ENCODE assay signal across 23 mouse cellular contexts in the genomic region with DNA sequence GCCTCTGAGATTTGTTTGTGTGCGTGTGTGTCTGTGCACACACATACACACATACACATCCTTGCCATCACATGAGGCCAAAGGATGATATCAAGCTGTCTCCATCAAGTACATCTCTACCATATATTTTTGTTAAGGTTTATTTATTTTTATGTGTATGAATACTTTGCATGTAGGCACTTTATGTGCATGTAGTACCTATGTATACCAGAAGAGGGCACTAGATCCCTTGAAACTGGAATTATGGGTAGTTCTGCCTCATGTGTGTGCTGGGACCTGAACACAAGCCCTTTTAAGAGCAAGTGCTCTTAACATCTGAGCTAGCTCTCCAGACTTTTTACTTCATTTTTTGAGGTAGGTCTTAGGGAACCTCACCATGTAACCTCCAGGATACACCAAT. TPM values are rescaled to one million over a fixed set of nuclear protein-coding genes. Genes with fewer than 3 reads are reported as not detected.
DNase-seq lines count a peak whose midpoint lies in the region; ATAC-seq and TF ChIP-seq lines count a peak whose summit lies in the region.
"Had no signal": no experiment of that assay in that cellular context is flagged by ENCODE, and none has a peak within 500 bp of the region (broad histone marks: within the 10 kb centered on the region; RNA-seq: fewer than 3 reads in every experiment).

No protein-coding gene starts in this region.

- H3K36me3 ChIP-seq in forebrain, postnatal 0 days (ENCODE audit: insufficient read depth) = no peaks in the 10 kb centered on the region
- H3K36me3 ChIP-seq in forebrain, embryonic 12.5 days (replicated peaks) = no peaks in the 10 kb centered on the region
- H3K36me3 ChIP-seq in liver, embryonic 14.5 days (replicated peaks; ENCODE audit: control insufficient read depth, insufficient read depth, low read depth) = no peaks in the 10 kb centered on the region
- H3K36me3 ChIP-seq in liver, embryonic 12.5 days = no peaks in the 10 kb centered on the region
- no peaks in the 10 kb centered on the region for H3K36me3 ChIP-seq in neural tube, embryonic 15.5 days
- H3K36me3 ChIP-seq: embryonic facial prominence, embryonic 15.5 days; hindbrain, embryonic 13.5 days; limb, embryonic 13.5 days; stomach, embryonic 15.5 days had no signal

- TF ChIP-seq EP300 in liver, embryonic 14.5 days (IDR thresholded peaks at IDR 0.05; ENCODE audit: low read depth) = no peak

- no peak overlapping the region for H3K4me3 ChIP-seq in forebrain, postnatal 0 days (ENCODE audit: low read depth, low read length)
- H3K4me3 ChIP-seq in forebrain, embryonic 12.5 days (replicated peaks) = no peak overlapping the region
- no peak overlapping the region for H3K4me3 ChIP-seq in liver, embryonic 14.5 days (ENCODE audit: insufficient read depth in 1 of 2, low read depth in 2 of 2, low read length in 2 of 2)
- H3K4me3 ChIP-seq in liver, embryonic 12.5 days = no peak overlapping the region
- no peak overlapping the region for H3K4me3 ChIP-seq in neural tube, embryonic 15.5 days (replicated peaks)
- H3K4me3 ChIP-seq: embryonic facial prominence, embryonic 15.5 days; hindbrain, embryonic 13.5 days; limb, embryonic 13.5 days; megakaryocyte, embryonic 14.5 days; stomach, embryonic 15.5 days had no signal

- H3K27me3 ChIP-seq in forebrain, postnatal 0 days (ENCODE audit: insufficient read depth, low read length) = no peaks in the 10 kb centered on the region
- H3K27me3 ChIP-seq in forebrain, embryonic 12.5 days = no peaks in the 10 kb centered on the region
- no peaks in the 10 kb centered on the region for H3K27me3 ChIP-seq in liver, embryonic 14.5 days (ENCODE audit: control insufficient read depth, insufficient read depth, low read length)
- no peaks in the 10 kb centered on the region for H3K27me3 ChIP-seq in liver, embryonic 12.5 days (replicated peaks)
- H3K27me3 ChIP-seq in neural tube, embryonic 15.5 days (replicated peaks) = no peaks in the 10 kb centered on the region
- H3K27me3 ChIP-seq: embryonic facial prominence, embryonic 15.5 days; hindbrain, embryonic 13.5 days; limb, embryonic 13.5 days; stomach, embryonic 15.5 days had no signal

- peak; percentile 33 for TF ChIP-seq CTCF in forebrain, postnatal 0 days (IDR thresholded peaks at IDR 0.05; ENCODE audit: low read depth)
- peak; percentile 38; the same call in 1 of the 2 replicates for TF ChIP-seq CTCF in liver, embryonic 14.5 days (IDR thresholded peaks at IDR 0.05; ENCODE audit: low read depth)
- peak; percentile 23; the same call in 1 of the 2 replicates for TF ChIP-seq CTCF in brain, embryonic 14.5 days (IDR thresholded peaks at IDR 0.05; ENCODE audit: borderline replicate concordance, extremely low read depth, insufficient read depth, insufficient read length)

- no peaks in the 10 kb centered on the region for H3K9me3 ChIP-seq in forebrain, postnatal 0 days (ENCODE audit: low read length)
- 0 out of 2 replicates have a peak, but pooled peaks cover 4% of the 10 kb centered on the region for H3K9me3 ChIP-seq in forebrain, embryonic 12.5 days
- H3K9me3 ChIP-seq in liver, embryonic 14.5 days (ENCODE audit: control insufficient read depth, low read length) = no peaks in the 10 kb centered on the region
- H3K9me3 ChIP-seq in liver, embryonic 12.5 days (replicated peaks) = no peaks in the 10 kb centered on the region
- no peaks in the 10 kb centered on the region for H3K9me3 ChIP-seq in neural tube, embryonic 15.5 days (replicated peaks)
- H3K9me3 ChIP-seq: embryonic facial prominence, embryonic 15.5 days; stomach, embryonic 15.5 days had no signal

- no peak for ATAC-seq in forebrain, postnatal 0 days
- no peak for ATAC-seq in forebrain, embryonic 12.5 days (ENCODE audit: low FRiP score)
- no peak for ATAC-seq in liver, embryonic 14.5 days (ENCODE audit: insufficient read depth)
- no peak for ATAC-seq in liver, embryonic 12.5 days
- no peak for ATAC-seq in neural tube, embryonic 15.5 days (ENCODE audit: low FRiP score)

- H3K4me1 ChIP-seq in forebrain, postnatal 0 days (ENCODE audit: insufficient read depth) = no peaks in the 10 kb centered on the region
- peaks cover 3% of the 10 kb centered on the region; the same call in 1 of the 2 replicates for H3K4me1 ChIP-seq in forebrain, embryonic 12.5 days
- H3K4me1 ChIP-seq in liver, embryonic 14.5 days (replicated peaks; ENCODE audit: control insufficient read depth in 2 of 2, insufficient read depth in 2 of 2, low read length in 1 of 2) = no peaks in the 10 kb centered on the region
- no peaks in the 10 kb centered on the region for H3K4me1 ChIP-seq in liver, embryonic 12.5 days
- no peaks in the 10 kb centered on the region for H3K4me1 ChIP-seq in neural tube, embryonic 15.5 days
- H3K4me1 ChIP-seq: embryonic facial prominence, embryonic 15.5 days; limb, embryonic 13.5 days; megakaryocyte, embryonic 14.5 days; stomach, embryonic 15.5 days had no signal

- H3K27ac ChIP-seq in forebrain, postnatal 0 days (ENCODE audit: low read depth, low read length) = no peak overlapping the region
- H3K27ac ChIP-seq in forebrain, embryonic 12.5 days = no peak overlapping the region
- no peak overlapping the region for H3K27ac ChIP-seq in liver, embryonic 14.5 days
- H3K27ac ChIP-seq in liver, embryonic 12.5 days = no peak overlapping the region
- no peak overlapping the region for H3K27ac ChIP-seq in neural tube, embryonic 15.5 days (replicated peaks)
- H3K27ac ChIP-seq: embryonic facial prominence, embryonic 15.5 days; hindbrain, embryonic 13.5 days; limb, embryonic 13.5 days; stomach, embryonic 15.5 days had no signal

- DNase-seq in forebrain, postnatal 0 days = no peak
- DNase-seq in liver, embryonic 14.5 days (ENCODE audit: low read depth in 3 of 3, low spot score in 3 of 3) = no peak
- peak; percentile 45 for DNase-seq in ES-CJ7 (ENCODE audit: low read depth, low spot score)
- DNase-seq in brain, embryonic 14.5 days (ENCODE audit: low read depth) = no peak
- no peak for DNase-seq in MN1 (ENCODE audit: low spot score)
- DNase-seq: adrenal gland, postnatal 25 days; B cell, adult 2 months; cerebellum, adult 9-11 months; heart, adult 11 months; heart, postnatal 10 days; kidney, adult 8-10 months; lung, adult 2 months; right cerebral cortex, adult 18-20 months; spleen, adult 18-20 months; thymus, postnatal 4 days had no signal

- WGBS in forebrain, postnatal 0 days = 94% methylated on average over 1 of the region's 1 CpGs
- 92% methylated on average over 1 of the region's 1 CpGs for WGBS in forebrain, embryonic 12.5 days
- WGBS in liver, embryonic 14.5 days (ENCODE audit: insufficient replicate concordance) = 81% methylated on average over 1 of the region's 1 CpGs
- WGBS in liver, embryonic 12.5 days (ENCODE audit: insufficient replicate concordance) = 90% methylated on average over 1 of the region's 1 CpGs
- WGBS in neural tube, embryonic 15.5 days = 100% methylated on average over 1 of the region's 1 CpGs

- no peak overlapping the region for H3K9ac ChIP-seq in forebrain, postnatal 0 days
- H3K9ac ChIP-seq in forebrain, embryonic 12.5 days = no peak overlapping the region
- no peak overlapping the region for H3K9ac ChIP-seq in liver, embryonic 14.5 days (replicated peaks)
- H3K9ac ChIP-seq in liver, embryonic 12.5 days = no peak overlapping the region
- H3K9ac ChIP-seq in neural tube, embryonic 15.5 days (replicated peaks) = no peak overlapping the region
- H3K9ac ChIP-seq: embryonic facial prominence, embryonic 15.5 days; hindbrain, embryonic 13.5 days; limb, embryonic 13.5 days; stomach, embryonic 15.5 days had no signal

- H3K4me2 ChIP-seq in forebrain, postnatal 0 days (ENCODE audit: low read depth) = no peak overlapping the region
- no peak overlapping the region for H3K4me2 ChIP-seq in forebrain, embryonic 12.5 days
- H3K4me2 ChIP-seq in liver, embryonic 14.5 days (ENCODE audit: low read depth) = no peak overlapping the region
- H3K4me2 ChIP-seq in liver, embryonic 12.5 days = no peak overlapping the region
- no peak overlapping the region for H3K4me2 ChIP-seq in neural tube, embryonic 15.5 days
- H3K4me2 ChIP-seq: embryonic facial prominence, embryonic 15.5 days; hindbrain, embryonic 13.5 days; limb, embryonic 13.5 days; stomach, embryonic 15.5 days had no signal

- no peak for TF ChIP-seq POLR2A in brain, embryonic 14.5 days (IDR thresholded peaks at IDR 0.05; ENCODE audit: borderline replicate concordance, extremely low read depth, insufficient read depth, insufficient read length, poor library complexity, severe bottlenecking)

RNA-seq across cellular contexts. Expression of a gene that starts 38.4 kb away (rescaled TPM):
- 4.6 and 7.4 TPM in 2 replicates for total RNA-seq in forebrain, postnatal 0 days (2014; rRNA removed)
- polyA plus RNA-seq in forebrain, postnatal 0 days (2015; fragmentation: Nextera tagmentation; extraction: Ambion mirVana) = 5.4 and 8.1 TPM in 2 replicates
- polyA plus RNA-seq in forebrain, embryonic 12.5 days (2016; fragmentation: Nextera tagmentation; extraction: Ambion mirVana) = 1.0 and 1.9 TPM in 2 replicates
- polyA plus RNA-seq in liver, embryonic 14.5 days (2012; rRNA removed) = 0.01 and 0.02 TPM in 2 replicates
- 0.05 TPM in 1 of 2 replicates, not detected in the other for polyA plus RNA-seq in liver, embryonic 14.5 days (2014; fragmentation: Nextera tagmentation; extraction: Ambion mirVana)
- polyA plus RNA-seq in liver, embryonic 12.5 days (2016; fragmentation: Nextera tagmentation; extraction: Ambion mirVana) = 0.27 and 0.29 TPM in 2 replicates
- polyA plus RNA-seq in brain, embryonic 14.5 days (2012; rRNA removed) = 1.1 and 3.1 TPM in 2 replicates
- 15.9 and 16.5 TPM in 2 replicates for polyA plus RNA-seq in neural tube, embryonic 15.5 days (2015; fragmentation: Nextera tagmentation; extraction: Ambion mirVana)
